Mouse (Mus musculus) CH12.LX (cell line): ENCODE measurements at regions not wholly inside any gene's neighbourhood (a gene's known extent, or its start where the extent isn't known, plus 50 kb on each side); places are given as distances from the start of the nearest gene placed in this dataset.

ENCODE experiments used
- DNase-seq: peaks from one replicate; pipeline ENCODE4 v3.0.0-alpha.2; 2013; ENCODE audit errors: extremely low read depth
- H3K27ac ChIP-seq: 2 replicates; pipeline ENCODE4 v1.5.1; 2012; ENCODE audit warnings: low read depth, mild to moderate bottlenecking, control low read depth, moderate library complexity; ENCODE audit not compliant: insufficient read depth
- H3K27me3 ChIP-seq: replicated peaks from 2 replicates; pipeline ENCODE3; 2012; ENCODE audit warnings: inconsistent platforms
- H3K36me3 ChIP-seq, 2 experiments: replicated peaks in 1 of 2; 2 replicates each; pipeline versions ENCODE3 to v1.6.1; 2012; ENCODE audit warnings: inconsistent platforms in 1 of 2, low read length in 1 of 2, mild to moderate bottlenecking in 1 of 2, mixed read lengths in 1 of 2, moderate library complexity in 1 of 2; ENCODE audit not compliant: control insufficient read depth in 1 of 2, insufficient read depth in 1 of 2
- H3K4me1 ChIP-seq, 2 experiments: 2 replicates each; pipeline ENCODE4 v1.6.1; 2012; ENCODE audit warnings: inconsistent platforms in 1 of 2, moderate library complexity in 1 of 2; ENCODE audit not compliant: insufficient read depth in 2 of 2, control insufficient read depth in 1 of 2
- H3K4me2 ChIP-seq: 2 replicates; pipeline ENCODE4 v1.6.1; 2012; ENCODE audit warnings: low read depth, mild to moderate bottlenecking, control low read depth; ENCODE audit not compliant: poor library complexity, insufficient read depth, severe bottlenecking
- H3K4me3 ChIP-seq, 3 experiments: fragments of 150-350 bp in 1 of 3; sonication (generic) in 1 of 3; replicated peaks in 1 of 3; 2 replicates each; pipeline versions ENCODE3 to v1.5.1; 2011 to 2012; ENCODE audit warnings: low read depth in 2 of 3, low read length in 2 of 3, mild to moderate bottlenecking in 2 of 3, moderate library complexity in 2 of 3, control low read depth in 1 of 3, improper control_type of control experiment in 1 of 3, inconsistent platforms in 1 of 3, mixed read lengths in 1 of 3; ENCODE audit not compliant: poor library complexity in 1 of 3
- H3K79me2 ChIP-seq: replicated peaks from 2 replicates; pipeline ENCODE4 v1.6.1; 2012; ENCODE audit warnings: mild to moderate bottlenecking, moderate library complexity; ENCODE audit not compliant: control insufficient read depth, poor library complexity, insufficient read depth, severe bottlenecking; ENCODE audit errors: extremely low read depth
- H3K9ac ChIP-seq: 2 replicates; pipeline ENCODE4 v1.6.1; 2012; ENCODE audit warnings: low read depth, mild to moderate bottlenecking, control low read depth, moderate library complexity; ENCODE audit not compliant: insufficient read depth
- H3K9me3 ChIP-seq: replicated peaks from 2 replicates; pipeline ENCODE3; 2012; ENCODE audit warnings: low read length, inconsistent platforms, mixed read lengths
- CHD1 ChIP-seq: IDR thresholded peaks from 2 replicates; pipeline ENCODE4 v1.6.1; 2012; ENCODE audit warnings: low read depth, low read length, improper control_type of control experiment, inconsistent platforms
- CHD2 ChIP-seq: IDR thresholded peaks from 2 replicates; pipeline ENCODE4 v1.6.1; 2011; ENCODE audit warnings: low read length, improper control_type of control experiment
- ELF1 ChIP-seq: IDR thresholded peaks from 2 replicates; pipeline ENCODE4 v1.6.1; 2014; ENCODE audit warnings: low read depth, mild to moderate bottlenecking, inconsistent platforms, low read length, improper control_type of control experiment
- GABPA ChIP-seq: IDR thresholded peaks from 2 replicates; pipeline ENCODE4 v1.6.1; 2012; ENCODE audit warnings: low read depth, low read length, improper control_type of control experiment, inconsistent platforms; ENCODE audit not compliant: insufficient replicate concordance
- HCFC1 ChIP-seq: IDR thresholded peaks from 2 replicates; pipeline ENCODE4 v1.6.1; 2012; ENCODE audit warnings: low read depth, mild to moderate bottlenecking, inconsistent platforms, low read length, improper control_type of control experiment
- IRF4 ChIP-seq: IDR thresholded peaks from 2 replicates; pipeline ENCODE4 v1.6.1; 2014; ENCODE audit warnings: low read depth, mild to moderate bottlenecking, inconsistent platforms, low read length, improper control_type of control experiment
- JUN ChIP-seq: IDR thresholded peaks from 2 replicates; pipeline ENCODE4 v1.6.1; 2011; ENCODE audit warnings: low read depth, mild to moderate bottlenecking, low read length, improper control_type of control experiment, moderate library complexity; ENCODE audit not compliant: insufficient read depth
- KAT2A ChIP-seq: IDR thresholded peaks from 2 replicates; pipeline ENCODE4 v1.6.1; 2012; ENCODE audit warnings: low read length, improper control_type of control experiment, inconsistent platforms; ENCODE audit not compliant: insufficient replicate concordance
- MAFK ChIP-seq: IDR thresholded peaks from 2 replicates; pipeline ENCODE4 v1.6.1; 2011; ENCODE audit warnings: low read length, improper control_type of control experiment; ENCODE audit not compliant: insufficient replicate concordance
- MEF2A ChIP-seq: IDR thresholded peaks from 2 replicates; pipeline ENCODE4 v1.6.1; 2014; ENCODE audit warnings: low read depth, mild to moderate bottlenecking, inconsistent platforms, low read length, improper control_type of control experiment, borderline replicate concordance
- MXI1 ChIP-seq: IDR thresholded peaks from 2 replicates; pipeline ENCODE4 v1.6.1; 2011; ENCODE audit warnings: mild to moderate bottlenecking, low read depth, low read length, improper control_type of control experiment
- MYC ChIP-seq: IDR thresholded peaks from 2 replicates; pipeline ENCODE4 v1.6.1; 2011; ENCODE audit warnings: low read depth, mild to moderate bottlenecking, improper control_type of control experiment, low read length
- NRF1 ChIP-seq: IDR thresholded peaks from 2 replicates; pipeline ENCODE4 v1.6.1; 2014; ENCODE audit warnings: low read depth, mild to moderate bottlenecking, inconsistent platforms, low read length, improper control_type of control experiment, moderate library complexity
- PAX5 ChIP-seq: IDR thresholded peaks from 2 replicates; pipeline ENCODE4 v1.6.1; 2012; ENCODE audit warnings: low read length, inconsistent platforms, mixed read lengths
- SIN3A ChIP-seq: IDR thresholded peaks from 2 replicates; pipeline ENCODE4 v1.6.1; 2012; ENCODE audit warnings: low read length, improper control_type of control experiment, inconsistent platforms
- SMC3 ChIP-seq: IDR thresholded peaks from 2 replicates; pipeline ENCODE4 v1.6.1; 2011; ENCODE audit warnings: low read depth, low read length, improper control_type of control experiment
- TBP ChIP-seq: conservative IDR thresholded peaks from 2 replicates; pipeline ENCODE4 v1.6.1; 2011; ENCODE audit warnings: low read depth, low read length, improper control_type of control experiment
- TCF12 ChIP-seq: IDR thresholded peaks from 2 replicates; pipeline ENCODE4 v1.6.1; 2014; ENCODE audit warnings: low read depth, mild to moderate bottlenecking, inconsistent platforms, low read length, improper control_type of control experiment
- UBTF ChIP-seq: IDR thresholded peaks from 2 replicates; pipeline ENCODE4 v1.6.1; 2012; ENCODE audit warnings: low read depth, mild to moderate bottlenecking, inconsistent platforms, low read length, improper control_type of control experiment, moderate library complexity
- USF1 ChIP-seq: IDR thresholded peaks from 2 replicates; pipeline ENCODE4 v1.6.1; 2014; ENCODE audit warnings: low read depth, mild to moderate bottlenecking, inconsistent platforms, low read length, improper control_type of control experiment
- USF2 ChIP-seq: conservative IDR thresholded peaks from 2 replicates; pipeline ENCODE4 v1.6.1; 2011; ENCODE audit warnings: low read depth, low read length, improper control_type of control experiment
- ZC3H11A ChIP-seq: IDR thresholded peaks from 2 replicates; pipeline ENCODE4 v1.6.1; 2012; ENCODE audit warnings: low read depth, mild to moderate bottlenecking, inconsistent platforms, low read length, improper control_type of control experiment
- ZMIZ1 ChIP-seq: IDR thresholded peaks from 2 replicates; pipeline ENCODE4 v1.6.1; 2012; ENCODE audit warnings: low read depth, mild to moderate bottlenecking, inconsistent platforms, low read length, improper control_type of control experiment
- dilution Hi-C: fragments of 300-500 bp; cut with MboI; formaldehyde crosslinking; loops from 2 replicates; pipeline ENCODE4 v1.14.3; 2020; ENCODE audit warnings: low sequenced_read_pairs; ENCODE audit not compliant: extremely low pct_unique_long_range_greater_than_20kb, extremely low pct_ligation_motif_present
- in situ Hi-C: fragments of 300-500 bp; cut with MboI; formaldehyde crosslinking; loops from 3 replicates; pipeline ENCODE4 v1.14.3; 2019; ENCODE audit warnings: low sequenced_read_pairs, low pct_ligation_motif_present, low pct_unique_long_range_greater_than_20kb, mixed read lengths

DNA sequence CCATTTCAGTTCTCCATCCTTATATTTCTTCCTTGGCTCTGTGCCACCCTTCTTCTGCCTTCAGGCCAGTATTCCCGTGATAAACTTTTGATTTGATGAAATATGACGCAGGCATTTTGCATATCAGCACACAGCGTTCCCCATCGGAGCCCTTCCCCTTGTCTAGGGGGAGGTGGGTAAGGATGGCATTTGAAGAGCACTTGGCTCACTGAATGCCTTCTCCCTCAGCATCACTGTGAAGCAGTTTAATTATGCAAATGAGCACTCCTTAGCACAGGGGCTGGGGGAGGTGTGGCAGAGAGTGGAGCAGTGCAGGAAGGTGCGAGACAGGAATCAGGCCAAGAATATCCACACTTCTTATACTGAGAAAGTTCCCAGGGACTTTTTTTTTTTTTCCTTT, 452.1 kb downstream of the Gm21750 start:
- Histone ChIP-seq H3K27ac (no peak overlapping the region), H3K27me3 (no peaks in the 10 kb centered on the region), H3K9ac (no peak overlapping the region)
- TF ChIP-seq UBTF, result no peak
- TF ChIP-seq MXI1, result no peak
- no peak for TF ChIP-seq MEF2A
- no peak for TF ChIP-seq TCF12
- TF ChIP-seq SMC3, result no peak
- no peak for TF ChIP-seq MYC
- no peak for TF ChIP-seq JUN
- no peak for TF ChIP-seq ZMIZ1
- TF ChIP-seq, all 38 proteins: peak for 0
- H3K36me3 ChIP-seq, result no peaks in the 10 kb centered on the region
- H3K4me2 ChIP-seq, result no peak overlapping the region
- no peaks in the 10 kb centered on the region for H3K4me1 ChIP-seq
- H3K79me2 ChIP-seq, result no peaks in the 10 kb centered on the region
- in situ Hi-C loops, result no loop called here
- dilution Hi-C loops, result no loop called here
- no peak for DNase-seq
- H3K9me3 ChIP-seq, result no peaks in the 10 kb centered on the region
- no peak overlapping the region for H3K4me3 ChIP-seq

DNA sequence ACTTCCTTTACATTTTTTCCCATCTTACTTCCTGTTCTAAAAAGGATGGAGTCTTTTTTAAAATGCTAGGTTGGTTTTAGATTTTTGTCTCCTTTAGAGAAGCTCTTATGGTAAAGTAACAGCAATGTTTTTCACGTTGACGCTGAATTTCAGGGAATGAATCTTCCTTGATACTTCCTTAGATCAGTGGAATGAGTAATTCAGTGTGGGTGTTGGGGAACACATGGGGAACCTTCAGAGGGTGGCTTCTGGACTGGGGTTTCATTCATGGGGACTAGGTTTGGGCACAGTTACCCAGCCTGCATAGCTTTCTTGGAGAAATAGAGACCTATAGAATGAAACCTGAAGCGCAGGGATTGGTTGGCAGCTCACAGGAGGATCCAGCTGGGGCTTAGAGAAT, 452.5 kb downstream of the Gm21750 start:
- Histone ChIP-seq H3K4me1 (no peaks in the 10 kb centered on the region), H3K79me2 (no peaks in the 10 kb centered on the region), H3K9me3 (no peaks in the 10 kb centered on the region), H3K27ac (no peak overlapping the region), H3K36me3 (no peaks in the 10 kb centered on the region), H3K9ac (no peak overlapping the region), H3K4me2 (no peak overlapping the region), H3K4me3 (no peak overlapping the region), H3K27me3 (no peaks in the 10 kb centered on the region)
- TF ChIP-seq NRF1 (no peak), CHD1 (no peak), PAX5 (no peak), TBP (no peak), USF2 (no peak), JUN (no peak)
- in situ Hi-C loops (no loop called here), dilution Hi-C loops (no loop called here)
- no peak for DNase-seq

DNA sequence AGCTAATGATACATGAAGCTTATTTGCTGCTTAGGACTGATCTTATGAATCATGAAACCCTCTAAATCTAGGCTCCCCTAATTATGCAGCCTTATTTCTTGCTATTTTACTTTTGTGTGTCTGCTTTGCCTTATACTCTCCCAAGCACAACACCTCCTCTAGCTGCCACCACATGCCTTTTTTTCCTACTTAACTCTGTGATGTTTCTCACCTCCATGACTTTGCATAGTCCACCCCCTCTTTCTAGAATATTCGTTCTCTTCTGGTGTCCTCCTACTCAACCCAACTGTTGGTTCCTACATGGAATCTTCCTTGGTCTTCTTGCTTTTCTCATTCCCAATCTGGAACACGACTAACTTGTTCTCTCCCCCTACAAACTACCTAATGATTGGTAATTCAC, 456.7 kb downstream of the Gm21750 start:
- Histone ChIP-seq H3K27ac (no peak overlapping the region), H3K4me3 (no peak overlapping the region), H3K79me2 (no peaks in the 10 kb centered on the region), H3K4me1 (no peaks in the 10 kb centered on the region), H3K27me3 (no peaks in the 10 kb centered on the region), H3K9ac (no peak overlapping the region), H3K36me3 (no peaks in the 10 kb centered on the region), H3K9me3 (no peaks in the 10 kb centered on the region), H3K4me2 (no peak overlapping the region)
- no peak for DNase-seq
- dilution Hi-C loops, result no loop called here
- TF ChIP-seq UBTF, result no peak
- no peak for TF ChIP-seq JUN
- TF ChIP-seq ZMIZ1, result no peak
- TF ChIP-seq CHD2, result no peak
- no peak for TF ChIP-seq ZC3H11A
- TF ChIP-seq USF1, result no peak
- no peak for TF ChIP-seq SIN3A
- TF ChIP-seq MYC, result no peak
- no peak for TF ChIP-seq MXI1
- no peak for TF ChIP-seq GABPA
- no peak for TF ChIP-seq TBP
- TF ChIP-seq ELF1, result no peak
- no peak for TF ChIP-seq IRF4
- no peak for TF ChIP-seq MAFK
- TF ChIP-seq SMC3, result no peak
- TF ChIP-seq HCFC1, result no peak
- no peak for TF ChIP-seq KAT2A
- in situ Hi-C loops, result no loop called here
